Mouse (Mus musculus) T-helper 2 cell (primary cell): ENCODE data around the gene Zfp935.
"Not testable (repeated sequence)": the region's sequence is repeated elsewhere in the genome, so short reads cannot be mapped to it uniquely, and the experiment has no call there.

Experiments
- in situ Hi-C: fragments of 300-600 bp; cut with MboI, MseI; formaldehyde crosslinking; loops from one replicate; pipeline ENCODE4 v1.15.1; 2025; ENCODE audit warnings: high pct_unique_total_duplicates

The Zfp935 gene

GRCm38 (mm10) chr13:62558189-62559110, at the start of gene Zfp935:
Zfp935 (minus strand) TSS chr13:62558511.
- in situ Hi-C loops = loop anchor here (5.0 kb wide), 1 partner anchor 294 kb away; no protein-coding TSS in a partner anchor

GRCm38 (mm10) chr13:62571099-62571498, 12.8 kb upstream of the Zfp935 start, which contains the start of gene Zfp934:
Zfp934 (minus strand) TSS chr13:62571199.
- in situ Hi-C loops = not testable (repeated sequence)

DNA sequence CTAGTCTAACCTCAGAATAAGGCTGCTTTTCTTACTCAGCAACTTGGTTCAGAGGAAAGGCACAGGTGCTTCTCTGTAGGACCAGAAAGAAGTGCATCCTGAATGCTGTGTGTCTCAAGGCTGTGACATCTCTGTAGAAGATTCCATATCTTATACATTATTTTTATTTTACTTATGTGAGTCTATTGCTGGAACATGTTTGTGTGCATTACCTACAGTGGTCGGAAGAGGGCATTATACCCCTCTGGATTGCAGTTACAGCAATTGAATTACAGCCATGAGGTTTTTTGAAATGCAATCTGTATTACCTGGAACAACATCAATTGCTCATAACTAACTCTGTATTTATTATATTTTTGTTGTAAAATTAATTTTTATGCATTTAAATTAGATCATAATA, 3.4 kb upstream of the Zfp935 start:
- in situ Hi-C loops = not testable (repeated sequence)

DNA sequence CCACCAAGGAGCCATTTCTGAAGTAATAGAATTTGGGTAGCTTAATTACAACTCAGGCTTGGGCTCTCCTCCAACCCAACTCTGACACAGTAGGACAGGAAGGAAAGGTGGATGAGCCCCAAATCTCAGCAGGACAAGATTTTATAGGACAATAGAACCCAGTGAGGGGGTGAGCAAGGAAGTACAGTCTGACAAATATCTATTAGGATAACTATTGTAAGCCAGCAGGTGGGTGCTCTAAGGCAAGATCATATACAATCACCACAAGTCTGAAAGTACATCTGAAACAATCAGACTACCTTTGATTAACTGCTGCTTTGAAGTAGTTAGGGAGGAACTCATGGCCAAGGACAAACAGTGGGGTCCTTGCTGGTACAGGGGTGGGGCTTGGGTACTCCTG, 28.2 kb downstream of the Zfp935 start:
- in situ Hi-C loops = not testable (repeated sequence)

- in situ Hi-C loops = loop anchor here (10.0 kb wide), 1 partner anchor 336 kb away; no protein-coding TSS in a partner anchor
Measured at GRCm38 (mm10) chr13:62510641-62511420, 47.5 kb downstream of the Zfp935 start.

DNA sequence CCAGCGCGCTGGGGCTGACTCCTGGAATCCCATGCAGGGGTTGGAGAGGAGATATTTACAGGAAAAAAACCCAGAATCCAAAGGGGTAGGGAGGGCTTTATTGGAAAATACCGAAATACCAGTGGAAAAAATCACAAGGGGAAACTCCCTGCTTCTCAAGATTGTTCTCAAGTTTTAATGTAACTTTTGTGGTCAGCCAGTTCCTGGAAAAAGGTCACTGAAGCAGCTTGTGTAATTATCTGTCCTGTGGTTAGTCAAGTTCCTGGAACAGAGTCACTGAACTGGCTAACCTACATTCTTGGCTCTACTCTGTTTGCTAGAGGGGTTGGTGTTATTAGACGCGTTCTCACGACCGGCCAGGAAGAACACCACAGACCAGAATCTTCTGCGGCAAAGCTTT, 85.7 kb downstream of the Zfp935 start:
- in situ Hi-C loops = loop anchor here (25.0 kb wide), 1 partner anchor 765 kb away; no protein-coding TSS in a partner anchor

DNA sequence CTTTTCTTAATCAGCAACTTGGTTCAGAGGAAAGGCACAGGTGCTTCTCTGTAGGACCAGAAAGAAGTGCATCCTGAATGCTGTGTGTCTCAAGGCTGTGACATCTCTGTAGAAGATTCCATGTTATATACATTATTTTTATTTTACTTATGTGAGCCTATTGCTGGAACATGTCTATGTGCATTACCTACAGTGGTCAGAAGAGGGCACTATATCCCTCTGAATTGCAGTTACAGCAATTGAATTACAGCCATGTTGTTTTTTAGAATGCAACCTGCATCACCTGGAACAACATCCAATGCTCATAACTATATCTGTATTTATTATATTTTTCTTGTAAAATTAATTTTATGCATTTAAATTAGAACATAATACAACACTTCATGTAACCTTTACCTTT, 88.4 kb downstream of the Zfp935 start:
- in situ Hi-C loops = loop anchor here (5.0 to 25.0 kb wide), 3 partner anchors 295 to 767 kb away; partner anchors contain the start of genes Fbp2 and Platr25

DNA sequence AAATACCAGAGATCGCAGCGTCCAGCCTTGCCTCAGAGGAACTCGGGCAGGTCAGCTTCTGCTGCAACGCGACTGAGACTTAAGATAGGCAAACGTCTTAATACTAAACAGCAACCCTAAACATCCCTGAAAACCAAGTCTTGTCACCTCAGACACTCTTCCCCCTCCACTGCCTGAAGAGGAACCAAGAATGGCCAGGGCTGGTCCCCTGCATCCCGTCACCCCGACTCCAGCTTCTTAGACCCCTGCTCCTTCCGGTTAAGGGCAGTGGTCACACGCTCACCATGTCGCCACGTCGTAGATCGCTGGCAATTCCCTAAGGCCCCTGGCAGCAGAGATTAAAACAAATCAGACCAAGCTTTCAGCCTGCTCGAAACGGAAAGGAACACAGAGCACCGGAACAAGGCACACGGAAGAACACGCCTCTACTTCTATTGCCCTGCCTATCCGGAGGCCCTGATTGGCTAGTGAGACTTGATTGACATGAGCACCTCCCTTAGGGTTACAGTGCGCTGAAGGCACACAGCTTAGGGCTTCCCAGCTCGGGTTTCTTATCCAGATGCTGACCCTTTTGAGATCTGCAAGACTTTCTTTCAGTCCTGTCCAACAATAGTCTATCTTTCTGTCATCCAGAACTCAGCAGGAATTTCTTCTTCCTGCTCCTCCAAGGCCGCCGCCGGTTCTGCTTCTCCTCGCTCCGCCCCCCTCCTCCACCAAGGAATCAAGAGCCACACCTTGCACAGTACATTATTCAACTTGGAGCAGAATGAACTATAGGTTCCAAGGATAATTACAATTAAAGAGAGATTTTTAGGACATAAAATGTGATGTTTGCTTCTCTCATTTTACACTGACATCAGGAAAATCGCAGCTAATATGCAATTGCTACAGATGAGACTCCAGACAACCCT, 91.6 kb downstream of the Zfp935 start, which contains the start of gene Gm49359:
Gm49359 (minus strand) TSS at position 409 of the 911 bp plus-strand sequence.
- in situ Hi-C loops = loop anchor here (5.0 to 25.0 kb wide), 3 partner anchors 298 to 771 kb away; partner anchors contain the start of genes Fbp2 and Platr25
